Mouse (Mus musculus) limb, embryonic 13.5 days (tissue): ENCODE results near the gene Cntn2. TPM values are rescaled to one million over a fixed set of nuclear protein-coding genes. Genes with fewer than 3 reads are reported as not detected.

Experiments used
- ATAC-seq: fragments of 200-750 bp; cut with Nextera tagmentation; 2 replicates; pipeline ENCODE4 v1.8.0; 2017; ENCODE audit warnings: low read depth, moderate number of reproducible peaks, moderate TSS enrichment; ENCODE audit not compliant: low FRiP score
- H3K27ac ChIP-seq: fragments of 300-500 bp; sonication (generic); 2 replicates; pipeline ENCODE4 v1.5.1; 2015; ENCODE audit warnings: inconsistent platforms, mild to moderate bottlenecking, moderate library complexity
- H3K27me3 ChIP-seq: fragments of 300-500 bp; sonication (generic); 2 replicates; pipeline ENCODE4 v1.6.1; 2015; ENCODE audit warnings: mild to moderate bottlenecking, inconsistent platforms
- H3K36me3 ChIP-seq: fragments of 300-500 bp; sonication (generic); 2 replicates; pipeline ENCODE4 v1.6.1; 2015; ENCODE audit warnings: inconsistent platforms, mild to moderate bottlenecking, moderate library complexity
- H3K4me1 ChIP-seq: fragments of 300-500 bp; sonication (generic); 2 replicates; pipeline ENCODE4 v1.6.1; 2015; ENCODE audit warnings: inconsistent platforms
- H3K4me2 ChIP-seq: fragments of 300-500 bp; sonication (generic); replicated peaks from 2 replicates; pipeline ENCODE4 v1.6.1; 2015; ENCODE audit warnings: inconsistent platforms, mild to moderate bottlenecking, moderate library complexity
- H3K4me3 ChIP-seq: fragments of 300-500 bp; sonication (generic); 2 replicates; pipeline ENCODE4 v1.5.1; 2015; ENCODE audit warnings: moderate library complexity, mild to moderate bottlenecking, inconsistent platforms
- H3K9ac ChIP-seq: fragments of 300-500 bp; sonication (generic); 2 replicates; pipeline ENCODE4 v1.6.1; 2015; ENCODE audit warnings: mild to moderate bottlenecking, inconsistent platforms
- H3K9me3 ChIP-seq: fragments of 300-500 bp; sonication (generic); 2 replicates; pipeline ENCODE4 v1.6.1; 2016; ENCODE audit warnings: inconsistent platforms
- WGBS: fragments of 180-500 bp; shearing (Covaris S2); methylation state at CpG from one replicate; pipeline ENCODE4 v1.1.7; 2015; 5-methylcytosine and 5-hydroxymethylcytosine counted together
- polyA plus RNA-seq: library from polyadenylated mRNA; unstranded; fragments of >200 nt; fragmentation: Nextera tagmentation; extraction: Ambion mirVana; gene quantifications from 2 replicates; pipeline ENCODE4 v1.2.1, GENCODE M21; 2015

The Cntn2 gene
- polyA plus RNA-seq, result 0.94 and 0.95 TPM in 2 replicates

DNA sequence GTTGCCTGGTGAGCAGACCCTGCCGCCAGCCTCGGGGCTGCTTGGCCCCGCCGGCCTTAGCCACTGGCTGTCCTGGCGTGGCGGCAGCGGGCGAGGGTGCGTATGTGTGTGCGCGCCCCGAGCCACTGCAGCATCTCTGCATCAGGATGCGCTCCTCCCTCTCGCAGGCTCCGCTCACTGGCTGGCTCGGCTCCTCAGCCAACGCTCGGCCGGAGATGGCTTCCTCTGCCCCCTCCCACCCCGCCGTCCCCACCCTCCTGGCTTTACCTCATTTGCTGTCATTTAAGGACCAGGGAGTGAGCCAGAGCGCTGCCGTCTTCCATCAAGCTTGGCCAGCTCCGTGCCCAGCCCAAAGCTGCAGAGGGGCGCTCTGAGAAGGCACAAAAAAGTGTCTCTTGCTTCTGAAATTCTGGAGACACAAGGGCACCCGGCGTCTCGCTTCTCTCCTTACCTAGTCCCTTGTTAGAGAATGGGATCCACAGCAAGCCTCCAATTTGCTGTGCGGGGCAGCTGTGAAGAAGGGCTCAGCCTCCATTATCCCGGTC is at the start of gene Cntn2:
TSS of gene Cntn2 (minus strand) at position 495 of the 545 bp plus-strand sequence.
- WGBS, result 1% methylated on average over 30 of the region's 30 CpGs
- H3K9ac ChIP-seq, result peak within 1 kb of the TSS; percentile 25; the same call in 1 of the 2 replicates
- no peaks in the 10 kb centered on the region for H3K36me3 ChIP-seq
- H3K27ac ChIP-seq, result no peak within 1 kb of the TSS
- ATAC-seq, result no peak
- no peaks in the 10 kb centered on the region for H3K9me3 ChIP-seq
- peaks cover 23% of the 10 kb centered on the region for H3K4me1 ChIP-seq
- peak within 1 kb of the TSS; percentile 29 for H3K4me3 ChIP-seq
- H3K4me2 ChIP-seq, result peak within 1 kb of the TSS; percentile 59
- H3K27me3 ChIP-seq, result peaks cover 78% of the 10 kb centered on the region

DNA sequence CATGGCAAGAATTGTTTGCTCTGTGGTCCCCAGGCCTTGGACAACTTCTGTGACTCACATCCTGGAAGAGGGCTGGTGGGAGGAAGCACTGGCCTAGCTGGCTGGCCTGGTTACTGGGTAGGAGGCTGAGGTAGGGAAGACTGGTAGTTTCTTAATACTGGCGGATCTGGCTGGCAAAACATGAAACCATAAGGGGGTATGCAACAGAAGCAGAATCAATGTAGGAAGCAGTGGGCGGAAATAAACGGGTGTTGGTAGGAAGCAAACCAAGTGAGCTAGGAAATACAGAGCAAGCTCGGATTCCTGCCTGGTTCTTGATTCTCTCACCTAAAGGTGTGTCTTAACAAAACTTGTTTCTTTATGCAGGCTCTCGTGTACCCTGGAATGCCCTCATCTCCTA is 49.1 kb upstream of the Cntn2 start:
- Histone ChIP-seq H3K27ac (no peak overlapping the region), H3K4me1 (0 out of 2 replicates have a peak, but pooled peaks cover 5% of the 10 kb centered on the region), H3K4me2 (no peak overlapping the region), H3K9me3 (no peaks in the 10 kb centered on the region), H3K4me3 (no peak overlapping the region), H3K27me3 (peaks cover 10% of the 10 kb centered on the region; the same call in 1 of the 2 replicates), H3K36me3 (no peaks in the 10 kb centered on the region), H3K9ac (no peak overlapping the region)
- 77% methylated on average over 5 of the region's 5 CpGs for WGBS
- ATAC-seq, result no peak

GRCm38 (mm10) chr1:132591399-132591930 is 48.4 kb upstream of the Cntn2 start:
- Histone ChIP-seq H3K36me3 (no peaks in the 10 kb centered on the region), H3K4me1 (0 out of 2 replicates have a peak, but pooled peaks cover 9% of the 10 kb centered on the region), H3K4me2 (no peak overlapping the region), H3K9ac (no peak overlapping the region), H3K27me3 (peaks cover 5% of the 10 kb centered on the region; the same call in 1 of the 2 replicates), H3K27ac (no peak overlapping the region), H3K4me3 (no peak overlapping the region), H3K9me3 (no peaks in the 10 kb centered on the region)
- WGBS, result 81% methylated on average over 11 of the region's 11 CpGs
- no peak for ATAC-seq

- Histone ChIP-seq H3K4me2 (no peak overlapping the region), H3K9me3 (no peaks in the 10 kb centered on the region), H3K4me3 (no peak overlapping the region), H3K27me3 (no peaks in the 10 kb centered on the region), H3K36me3 (no peaks in the 10 kb centered on the region), H3K9ac (no peak overlapping the region), H3K27ac (no peak overlapping the region), H3K4me1 (peaks cover 5% of the 10 kb centered on the region; the same call in 1 of the 2 replicates)
- 53% methylated on average over 15 of the region's 15 CpGs for WGBS
- ATAC-seq, result no peak
Observed at GRCm38 (mm10) chr1:132586679-132587201, 43.7 kb upstream of the Cntn2 start.

DNA sequence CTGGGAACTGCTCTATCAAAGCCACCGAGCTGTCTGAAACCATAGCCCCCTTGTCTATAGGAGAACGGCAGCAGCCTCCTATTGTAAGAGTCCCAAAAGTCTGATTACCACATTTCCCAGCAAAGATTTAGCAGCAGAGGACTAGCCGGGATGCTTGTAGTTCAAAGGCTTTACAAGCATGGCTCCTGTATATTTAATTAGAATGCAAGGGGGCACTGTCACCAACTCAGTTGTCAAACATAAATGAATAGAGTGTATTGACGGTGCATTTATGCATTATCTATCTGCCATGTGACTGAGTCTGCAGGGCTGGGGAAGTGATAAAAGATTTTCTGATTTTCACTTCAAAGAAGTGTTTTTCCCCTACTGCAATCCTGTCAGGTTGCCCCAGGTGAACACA is 42.3 kb upstream of the Cntn2 start:
- no peak for ATAC-seq
- no peak overlapping the region for H3K27ac ChIP-seq
- no peaks in the 10 kb centered on the region for H3K36me3 ChIP-seq
- H3K4me2 ChIP-seq, result no peak overlapping the region
- 73% methylated on average over 4 of the region's 4 CpGs for WGBS
- H3K4me1 ChIP-seq, result peaks cover 5% of the 10 kb centered on the region; the same call in 1 of the 2 replicates
- no peaks in the 10 kb centered on the region for H3K9me3 ChIP-seq
- H3K27me3 ChIP-seq, result no peaks in the 10 kb centered on the region
- H3K9ac ChIP-seq, result no peak overlapping the region
- no peak overlapping the region for H3K4me3 ChIP-seq

DNA sequence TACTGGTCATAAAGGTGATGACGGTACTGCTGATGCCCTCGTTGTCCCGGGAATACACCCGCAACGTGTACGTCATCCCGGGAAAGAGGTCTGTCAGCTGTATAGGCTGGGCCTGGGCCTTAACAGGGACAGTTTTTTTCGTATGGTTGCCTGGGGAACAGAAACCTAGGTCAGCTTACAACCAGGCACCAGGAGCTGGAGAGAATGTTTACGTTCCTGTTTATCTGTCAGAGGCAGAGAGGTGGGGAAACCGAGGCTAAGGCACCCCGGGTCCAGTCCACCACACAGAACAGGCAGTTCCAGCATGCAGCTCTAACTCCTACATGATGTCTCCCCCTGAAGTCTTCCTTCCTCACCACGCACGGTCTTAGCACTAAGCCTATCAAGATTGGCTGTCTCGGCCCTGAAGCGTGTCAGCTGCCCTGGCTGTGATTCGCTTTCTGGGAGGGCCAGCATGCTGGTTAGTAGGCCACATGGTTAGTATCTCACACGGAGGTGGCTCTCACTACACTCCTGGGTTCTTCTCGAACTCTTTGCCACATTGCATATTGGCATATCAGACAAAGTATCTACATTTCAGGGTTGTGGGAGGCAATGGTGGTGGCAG is 40.0 kb upstream of the Cntn2 start:
- ATAC-seq, result no peak
- Histone ChIP-seq H3K27me3 (no peaks in the 10 kb centered on the region), H3K4me1 (peaks cover 5% of the 10 kb centered on the region; the same call in 1 of the 2 replicates), H3K9ac (no peak overlapping the region), H3K4me2 (no peak overlapping the region), H3K36me3 (no peaks in the 10 kb centered on the region), H3K9me3 (no peaks in the 10 kb centered on the region), H3K4me3 (no peak overlapping the region), H3K27ac (no peak overlapping the region)
- 81% methylated on average over 18 of the region's 18 CpGs for WGBS

DNA sequence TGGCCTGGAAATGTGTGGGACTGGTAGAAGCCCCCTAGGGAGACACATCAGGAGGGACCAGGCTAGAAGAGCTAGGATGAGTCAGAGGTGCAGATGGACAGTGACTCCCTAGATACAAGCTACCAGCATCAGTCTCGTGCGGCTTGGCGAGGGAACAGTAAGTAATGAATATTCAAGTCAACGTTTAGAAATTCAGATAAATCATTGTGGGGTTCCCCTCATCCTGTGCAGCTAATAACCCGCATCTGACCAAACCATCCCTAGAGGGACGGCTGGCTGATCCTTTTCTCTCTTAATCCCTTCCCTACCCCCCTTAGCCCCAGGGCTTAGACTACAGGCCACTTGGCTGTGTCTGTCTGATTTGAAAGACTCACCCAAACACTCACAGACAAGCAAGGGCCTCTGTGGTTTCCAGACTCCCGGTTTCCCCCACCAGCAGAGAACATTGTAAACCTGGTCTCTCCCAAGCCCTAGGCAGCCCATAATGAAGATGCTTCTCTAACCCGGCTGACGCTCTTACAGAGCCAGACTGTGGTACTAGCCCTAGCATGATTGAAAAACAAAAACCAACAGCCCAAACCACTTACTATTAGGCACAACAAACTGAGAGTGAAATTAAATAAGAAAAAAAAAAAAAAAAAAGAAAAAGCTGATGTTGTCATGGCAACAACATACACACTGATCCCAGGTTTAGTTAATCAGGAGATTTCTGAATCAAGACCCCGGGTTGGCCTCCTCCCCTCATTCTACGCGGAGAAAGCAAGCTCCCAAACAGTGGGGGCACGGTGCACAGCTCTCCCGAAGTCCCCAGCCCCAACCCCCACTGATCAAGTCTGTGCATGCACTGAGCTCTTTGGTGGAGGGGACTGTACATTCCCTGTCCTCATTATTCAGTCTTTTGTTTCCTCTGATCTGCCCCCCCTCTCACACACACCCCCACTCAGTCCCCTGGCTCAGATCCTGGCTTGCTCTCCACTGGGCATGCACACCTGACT is 39.1 kb upstream of the Cntn2 start:
- ATAC-seq, result no peak
- Histone ChIP-seq H3K4me3 (no peak overlapping the region), H3K4me2 (no peak overlapping the region), H3K4me1 (peaks cover 4% of the 10 kb centered on the region; the same call in 1 of the 2 replicates), H3K27ac (no peak overlapping the region), H3K27me3 (no peaks in the 10 kb centered on the region), H3K9ac (no peak overlapping the region), H3K9me3 (no peaks in the 10 kb centered on the region), H3K36me3 (no peaks in the 10 kb centered on the region)
- WGBS, result 54% methylated on average over 14 of the region's 14 CpGs

DNA sequence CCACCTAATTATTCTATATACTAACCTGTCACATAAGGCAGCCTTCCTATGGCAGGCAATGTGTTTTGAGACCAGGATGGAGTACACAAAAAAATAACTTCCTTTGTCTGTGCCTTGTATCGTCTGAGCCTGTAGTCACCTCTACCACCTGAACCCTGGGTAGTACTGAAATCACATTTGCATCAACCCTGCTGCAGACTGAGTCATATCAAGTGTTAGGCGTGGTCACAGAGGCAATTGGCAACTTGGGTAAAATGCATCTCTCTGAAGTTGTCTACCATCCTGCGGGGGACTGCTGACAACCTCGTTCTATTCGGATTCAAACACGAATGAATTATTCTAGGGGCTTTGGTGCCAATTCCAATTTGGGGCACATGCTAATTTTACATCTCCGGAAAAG is 37.0 kb upstream of the Cntn2 start:
- Histone ChIP-seq H3K27me3 (0 out of 2 replicates have a peak, but pooled peaks cover 3% of the 10 kb centered on the region), H3K4me2 (no peak overlapping the region), H3K9ac (no peak overlapping the region), H3K4me1 (no peaks in the 10 kb centered on the region; the same call in 1 of the 2 replicates), H3K36me3 (no peaks in the 10 kb centered on the region), H3K27ac (no peak overlapping the region), H3K9me3 (no peaks in the 10 kb centered on the region), H3K4me3 (no peak overlapping the region)
- 92% methylated on average over 7 of the region's 7 CpGs for WGBS
- ATAC-seq, result no peak

GRCm38 (mm10) chr1:132576845-132577244 is 33.8 kb upstream of the Cntn2 start:
- no peak for ATAC-seq
- H3K36me3 ChIP-seq, result no peaks in the 10 kb centered on the region
- no peak overlapping the region for H3K27ac ChIP-seq
- no peaks in the 10 kb centered on the region for H3K9me3 ChIP-seq
- H3K4me2 ChIP-seq, result no peak overlapping the region
- H3K4me1 ChIP-seq, result no peaks in the 10 kb centered on the region
- H3K4me3 ChIP-seq, result no peak overlapping the region
- 0 out of 2 replicates have a peak, but pooled peaks cover 3% of the 10 kb centered on the region for H3K27me3 ChIP-seq
- H3K9ac ChIP-seq, result no peak overlapping the region
- 93% methylated on average over 8 of the region's 8 CpGs for WGBS

- Histone ChIP-seq H3K9me3 (no peaks in the 10 kb centered on the region), H3K9ac (no peak overlapping the region), H3K4me3 (no peak overlapping the region), H3K36me3 (no peaks in the 10 kb centered on the region), H3K4me1 (no peaks in the 10 kb centered on the region), H3K27me3 (0 out of 2 replicates have a peak, but pooled peaks cover 3% of the 10 kb centered on the region), H3K27ac (no peak overlapping the region), H3K4me2 (no peak overlapping the region)
- no peak for ATAC-seq
- 86% methylated on average over 7 of the region's 7 CpGs for WGBS
Observed at GRCm38 (mm10) chr1:132572851-132573250, 29.8 kb upstream of the Cntn2 start.

- no peak overlapping the region for H3K9ac ChIP-seq
- no peaks in the 10 kb centered on the region for H3K36me3 ChIP-seq
- H3K9me3 ChIP-seq, result no peaks in the 10 kb centered on the region
- H3K27ac ChIP-seq, result no peak overlapping the region
- H3K4me2 ChIP-seq, result no peak overlapping the region
- 93% methylated on average over 1 of the region's 1 CpGs for WGBS
- no peak overlapping the region for H3K4me3 ChIP-seq
- no peak for ATAC-seq
- H3K4me1 ChIP-seq, result no peaks in the 10 kb centered on the region
- H3K27me3 ChIP-seq, result no peaks in the 10 kb centered on the region
Observed at GRCm38 (mm10) chr1:132571613-132572012, 28.6 kb upstream of the Cntn2 start.
